Mouse (Mus musculus) midbrain, embryonic 16.5 days (tissue): ENCODE results near the gene Rims4. TPM values are rescaled to one million over a fixed set of nuclear protein-coding genes. Genes with fewer than 3 reads are reported as not detected.

ENCODE experiments used
- ATAC-seq: fragments of 200-750 bp; cut with Nextera tagmentation; 2 replicates; pipeline ENCODE4 v1.8.0; 2017; ENCODE audit warnings: moderate TSS enrichment
- H3K27ac ChIP-seq: fragments of 300-500 bp; sonication (generic); 2 replicates; pipeline ENCODE4 v1.5.1; 2014; ENCODE audit warnings: mild to moderate bottlenecking, low read length, mixed read lengths
- H3K27me3 ChIP-seq: fragments of 300-500 bp; sonication (generic); 2 replicates; pipeline ENCODE4 v1.6.1; 2014; ENCODE audit warnings: low read depth, low read length, mixed read lengths; ENCODE audit not compliant: control insufficient read depth, insufficient read depth
- H3K36me3 ChIP-seq: fragments of 300-500 bp; sonication (generic); 2 replicates; pipeline ENCODE4 v1.6.1; 2014; ENCODE audit warnings: mild to moderate bottlenecking, low read length, moderate library complexity, mixed read lengths; ENCODE audit not compliant: control insufficient read depth, insufficient read depth
- H3K4me1 ChIP-seq: fragments of 300-500 bp; sonication (generic); 2 replicates; pipeline ENCODE4 v1.6.1; 2014; ENCODE audit warnings: mild to moderate bottlenecking, low read length, mixed read lengths; ENCODE audit not compliant: control insufficient read depth, insufficient read depth
- H3K4me2 ChIP-seq: fragments of 300-500 bp; sonication (generic); 2 replicates; pipeline ENCODE4 v1.6.1; 2014; ENCODE audit warnings: mild to moderate bottlenecking, low read length, mixed read lengths
- H3K4me3 ChIP-seq: fragments of 300-500 bp; sonication (generic); 2 replicates; pipeline ENCODE4 v1.5.1; 2014; ENCODE audit warnings: low read depth, mild to moderate bottlenecking, low read length, moderate library complexity, mixed read lengths
- H3K9ac ChIP-seq: fragments of 300-500 bp; sonication (generic); 2 replicates; pipeline ENCODE4 v1.6.1; 2014; ENCODE audit warnings: low read depth, low read length, mixed read lengths
- H3K9me3 ChIP-seq: fragments of 300-500 bp; sonication (generic); replicated peaks from 2 replicates; pipeline ENCODE4 v1.6.1; 2014; ENCODE audit warnings: mild to moderate bottlenecking, low read length, mixed read lengths; ENCODE audit not compliant: control insufficient read depth, poor library complexity, severe bottlenecking
- WGBS: fragments of 180-500 bp; shearing (Covaris S2); extraction: QIAGEN DNeasy Blood & Tissue Kit; methylation state at CpG from one replicate; pipeline ENCODE4 v1.1.7; 2014; 5-methylcytosine and 5-hydroxymethylcytosine counted together
- polyA plus RNA-seq: library from polyadenylated mRNA; unstranded; fragments of >200 nt; fragmentation: Nextera tagmentation; extraction: Ambion mirVana; gene quantifications from 2 replicates; pipeline ENCODE4 v1.2.1, GENCODE M21; 2015

The Rims4 gene
- polyA plus RNA-seq, 1 experiment from 2014 or later, result 20.4 TPM

DNA sequence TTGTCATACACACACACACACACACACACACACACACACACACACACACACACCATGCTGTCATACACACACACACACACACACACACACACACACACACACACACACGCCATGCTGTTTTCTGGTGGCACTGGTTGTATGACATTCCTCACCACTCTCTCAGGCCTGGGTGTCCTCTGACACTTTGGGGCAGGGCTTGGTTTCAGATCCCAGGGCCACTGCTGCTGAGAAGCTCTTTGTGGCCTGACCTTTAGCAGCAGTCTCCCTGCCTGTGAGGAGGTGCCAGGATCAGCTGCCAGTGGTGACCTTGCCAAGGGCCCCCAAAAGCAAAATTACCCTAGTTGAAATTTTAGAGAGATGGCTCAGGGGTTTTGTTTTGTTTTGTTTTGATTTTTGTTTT lies 92.6 kb downstream of the Rims4 start:
- H3K27ac ChIP-seq, result no peak overlapping the region
- no peak overlapping the region for H3K4me2 ChIP-seq
- no peaks in the 10 kb centered on the region for H3K4me1 ChIP-seq
- no peak overlapping the region for H3K9ac ChIP-seq
- 80% methylated on average over 1 of the region's 1 CpGs for WGBS
- ATAC-seq, result no peak
- 0 out of 2 replicates have a peak, but pooled peaks cover under 1% of the 10 kb centered on the region for H3K27me3 ChIP-seq
- no peaks in the 10 kb centered on the region for H3K36me3 ChIP-seq
- no peak overlapping the region for H3K4me3 ChIP-seq
- no peaks in the 10 kb centered on the region for H3K9me3 ChIP-seq

DNA sequence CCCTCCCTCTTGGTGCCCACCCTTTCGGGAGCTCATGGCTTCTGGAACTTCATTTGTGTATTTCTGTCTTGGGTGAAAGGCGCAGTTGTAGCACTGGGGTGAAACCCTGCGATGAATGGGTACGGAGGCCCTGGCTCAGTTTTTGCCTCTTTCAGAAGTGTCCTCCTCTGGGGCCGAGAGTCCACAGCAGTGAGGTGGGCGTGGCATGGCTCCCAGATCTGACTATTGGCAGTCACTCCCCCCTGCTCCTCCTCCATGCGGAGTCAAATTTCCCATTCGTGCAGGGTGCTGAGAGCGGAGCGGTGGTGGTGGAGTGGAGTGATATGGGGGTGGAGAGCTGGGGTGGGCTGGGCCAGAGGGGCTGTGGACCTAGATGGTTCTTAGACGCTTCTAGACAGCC lies 94.7 kb downstream of the Rims4 start:
- no peak overlapping the region for H3K27ac ChIP-seq
- H3K27me3 ChIP-seq, result 0 out of 2 replicates have a peak, but pooled peaks cover 2% of the 10 kb centered on the region
- ATAC-seq, result no peak
- H3K9me3 ChIP-seq, result no peaks in the 10 kb centered on the region
- H3K9ac ChIP-seq, result no peak overlapping the region
- H3K4me3 ChIP-seq, result no peak overlapping the region
- no peak overlapping the region for H3K4me2 ChIP-seq
- H3K4me1 ChIP-seq, result no peaks in the 10 kb centered on the region
- 20% methylated on average over 11 of the region's 11 CpGs for WGBS
- no peaks in the 10 kb centered on the region for H3K36me3 ChIP-seq

DNA sequence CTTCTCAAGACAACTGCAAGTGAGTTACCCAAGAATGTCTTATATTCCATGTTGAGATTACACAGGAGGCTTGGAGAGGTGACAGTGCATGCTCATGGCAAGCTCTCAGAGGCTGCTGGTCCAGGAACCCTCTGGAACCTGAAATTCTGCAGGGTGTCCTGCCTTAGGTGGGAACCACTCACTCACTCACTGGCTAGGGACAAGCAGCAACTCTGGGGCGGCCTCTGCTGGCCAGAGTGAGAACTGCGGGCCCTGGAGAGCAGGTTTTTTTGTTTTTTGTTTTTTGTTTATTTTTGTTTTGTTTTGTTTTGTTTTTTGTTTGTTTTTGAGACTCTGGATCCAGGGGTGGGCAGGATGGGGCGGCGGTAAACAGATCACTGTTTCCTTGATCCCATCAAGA lies 95.2 kb downstream of the Rims4 start:
- Histone ChIP-seq H3K4me1 (no peaks in the 10 kb centered on the region), H3K4me3 (no peak overlapping the region), H3K36me3 (no peaks in the 10 kb centered on the region), H3K9ac (no peak overlapping the region), H3K9me3 (no peaks in the 10 kb centered on the region), H3K4me2 (no peak overlapping the region), H3K27me3 (0 out of 2 replicates have a peak, but pooled peaks cover 2% of the 10 kb centered on the region), H3K27ac (no peak overlapping the region)
- WGBS, result 8% methylated on average over 4 of the region's 4 CpGs
- ATAC-seq, result no peak

DNA sequence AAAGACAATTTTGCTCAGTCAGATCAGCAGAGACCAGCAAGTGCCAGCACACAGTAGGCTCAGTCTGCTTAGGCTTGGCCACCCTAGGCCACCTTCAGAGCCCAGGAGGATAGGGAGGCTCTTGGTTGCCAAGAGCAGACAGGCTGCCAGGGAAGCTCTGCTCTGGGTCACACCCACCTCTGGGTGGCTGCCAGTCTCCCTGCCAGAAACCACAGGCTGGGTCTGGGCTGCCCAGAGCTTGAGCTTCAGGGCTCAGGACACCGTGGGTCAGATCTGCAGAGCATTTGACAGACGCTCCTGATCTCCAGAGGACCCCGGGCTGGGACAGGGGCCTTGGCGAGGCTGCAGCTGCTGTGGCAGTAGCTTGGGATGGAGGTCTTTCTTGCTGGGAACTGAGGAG lies 97.9 kb downstream of the Rims4 start, which contains the start of gene Ccn5:
TSS of gene Ccn5 (plus strand) at position 255 of the 400 bp plus-strand sequence.
- no peaks in the 10 kb centered on the region for H3K36me3 ChIP-seq
- WGBS, result 72% methylated on average over 4 of the region's 4 CpGs
- no peak within 1 kb of the TSS for H3K9ac ChIP-seq
- no peak for ATAC-seq
- 0 out of 2 replicates have a peak, but pooled peaks cover 2% of the 10 kb centered on the region for H3K27me3 ChIP-seq
- H3K27ac ChIP-seq, result no peak within 1 kb of the TSS
- H3K9me3 ChIP-seq, result no peaks in the 10 kb centered on the region
- no peak within 1 kb of the TSS for H3K4me2 ChIP-seq
- no peak within 1 kb of the TSS for H3K4me3 ChIP-seq
- no peaks in the 10 kb centered on the region for H3K4me1 ChIP-seq

DNA sequence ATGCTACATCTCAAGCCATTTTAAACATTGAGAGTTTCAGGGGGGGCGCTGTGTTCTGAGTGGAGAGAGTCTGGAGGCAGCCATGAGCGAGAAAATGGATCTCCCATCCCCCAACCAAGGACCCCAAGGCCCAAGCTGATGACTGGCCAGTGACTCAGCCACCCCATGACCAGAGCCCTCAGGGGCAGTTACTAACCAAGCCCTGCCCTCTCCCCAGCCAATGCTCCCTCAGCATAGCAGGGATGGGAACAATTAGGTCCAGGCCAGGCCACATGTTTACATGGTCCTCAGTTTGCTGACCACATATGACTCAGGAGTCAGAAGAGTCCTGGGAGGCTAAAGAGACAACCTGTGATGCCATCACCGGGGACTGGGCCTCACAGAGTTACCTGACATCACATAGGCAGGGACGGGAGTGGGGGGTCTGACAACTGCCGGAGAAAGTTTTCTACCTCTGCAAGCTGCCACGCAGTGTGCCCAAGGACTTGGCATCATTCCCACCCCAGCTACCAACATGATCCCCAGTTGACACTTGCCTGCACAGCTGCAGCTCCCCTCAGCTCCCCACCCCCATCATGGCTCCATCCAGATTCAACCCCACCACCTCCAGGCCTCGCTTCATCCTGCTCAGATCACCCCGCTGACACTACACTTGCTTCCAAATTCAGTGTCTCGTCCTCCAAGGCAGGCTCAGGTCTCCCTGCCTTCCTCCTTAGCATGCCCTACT lies 103.6 kb downstream of the Rims4 start:
- 87% methylated on average over 9 of the region's 9 CpGs for WGBS
- Histone ChIP-seq H3K9me3 (no peaks in the 10 kb centered on the region), H3K4me2 (no peak overlapping the region), H3K9ac (no peak overlapping the region), H3K27me3 (no peaks in the 10 kb centered on the region), H3K4me3 (no peak overlapping the region), H3K36me3 (no peaks in the 10 kb centered on the region), H3K27ac (no peak overlapping the region), H3K4me1 (no peaks in the 10 kb centered on the region)
- ATAC-seq, result no peak

DNA sequence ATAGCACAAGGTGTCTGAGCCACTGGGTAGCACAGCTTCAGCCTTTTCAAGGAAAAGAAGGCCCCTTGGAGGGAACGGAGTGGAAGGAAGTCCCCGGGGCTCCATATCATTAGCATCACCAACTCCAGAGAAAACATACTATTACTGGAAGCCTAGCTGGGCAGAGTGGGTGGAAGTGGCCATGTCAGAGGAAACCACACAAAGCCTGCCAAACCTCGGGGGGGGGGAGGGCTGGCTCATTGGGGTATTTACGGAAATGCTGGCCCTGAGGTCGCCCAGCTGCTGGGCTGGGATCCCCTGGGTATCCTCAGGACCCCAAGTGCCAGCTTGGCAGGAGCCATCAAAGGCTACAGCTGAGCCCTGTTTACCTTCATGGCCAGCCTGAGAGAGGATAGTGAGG lies 105.4 kb downstream of the Rims4 start:
- Histone ChIP-seq H3K27ac (no peak overlapping the region), H3K4me1 (no peaks in the 10 kb centered on the region), H3K36me3 (no peaks in the 10 kb centered on the region), H3K9me3 (no peaks in the 10 kb centered on the region), H3K27me3 (no peaks in the 10 kb centered on the region), H3K4me2 (no peak overlapping the region), H3K4me3 (no peak overlapping the region), H3K9ac (no peak overlapping the region)
- no peak for ATAC-seq
- 62% methylated on average over 5 of the region's 5 CpGs for WGBS

Other genes starting within 250 kb of the Rims4 start
- gene Ada, start 168.4 kb downstream of the Rims4 start, polyA plus RNA-seq, result 4.0 and 4.4 TPM in 2 replicates
- gene Ccn5, start 97.8 kb downstream of the Rims4 start, polyA plus RNA-seq, result 0.47 and 0.72 TPM in 2 replicates
- gene Kcnk15, start 65.0 kb downstream of the Rims4 start, polyA plus RNA-seq, result 0.17 and 0.33 TPM in 2 replicates
- 533 and 553 TPM in 2 replicates for gene Ywhab, start 76.3 kb upstream of the Rims4 start, polyA plus RNA-seq
- 1.8 and 2.5 TPM in 2 replicates for gene Pabpc1l, start 106.8 kb upstream of the Rims4 start, polyA plus RNA-seq
- gene Stk4, start 151.6 kb upstream of the Rims4 start, polyA plus RNA-seq, result 17.2 and 20.1 TPM in 2 replicates
- 49.6 and 50.4 TPM in 2 replicates for gene Tomm34, start 152.5 kb upstream of the Rims4 start, polyA plus RNA-seq